Mouse (Mus musculus): Measurements from ENCODE around the gene Sox6.

DNA sequence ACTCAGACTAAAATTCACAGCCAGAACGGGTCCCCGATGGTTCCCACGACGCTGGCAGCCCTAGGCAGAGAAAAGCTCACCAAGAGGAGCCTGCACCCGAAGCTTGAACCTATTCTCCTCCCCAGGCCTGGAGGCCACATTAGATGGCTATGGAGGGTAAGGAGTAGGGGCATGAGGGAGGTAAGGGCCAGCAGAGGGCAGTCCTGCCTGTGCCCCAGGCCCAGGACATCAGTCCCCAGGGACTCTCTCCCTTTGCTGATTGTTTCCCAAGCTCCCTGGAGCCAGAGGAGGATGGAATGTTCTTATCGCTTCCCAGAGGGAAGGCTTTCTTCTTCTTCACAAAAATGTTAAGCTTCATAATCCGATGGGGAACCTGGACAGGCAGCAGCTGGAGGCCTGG, 615.8 kb downstream of the Sox6 start:
- TF ChIP-seq CTCF (IDR thresholded peaks at IDR 0.05; ENCODE audit: borderline replicate concordance, insufficient read depth, low read depth, low read length), result no peak
- no peak for TF ChIP-seq POLR2A (IDR thresholded peaks at IDR 0.05; ENCODE audit: borderline replicate concordance, insufficient read depth, low read length)

Measured in cerebellum, adult 2 months (tissue).